Mouse (Mus musculus) adrenal gland, adult 10 weeks (tissue): ENCODE results near the gene Olfr847. TPM values are rescaled to one million over a fixed set of nuclear protein-coding genes. Genes with fewer than 3 reads are reported as not detected.

Experiments used
- polyA plus RNA-seq: library from polyadenylated mRNA; stranded (reverse); fragments of 350-450 nt; fragmentation: Illumina TruSeq; extraction: RNeasy Lipid Tissue Mini Kit (QIAGEN cat#74804); gene quantifications from one replicate; pipeline ENCODE4 v1.2.3, GENCODE M21; 2014; ENCODE audit warnings: low read depth, low replicate concordance

The Olfr847 gene
- polyA plus RNA-seq, result not detected

GRCm38 (mm10) chr9:19378569-19378968 lies at the start of gene Olfr847:
Olfr847 (minus strand) TSS chr9:19378669.

GRCm38 (mm10) chr9:19363905-19364304 lies 14.6 kb downstream of the Olfr847 start, which contains the start of gene Olfr846:
Olfr846 (minus strand) TSS chr9:19364005.

GRCm38 (mm10) chr9:19336157-19336556 lies 42.3 kb downstream of the Olfr847 start, which contains the start of gene Olfr845:
Olfr845 (plus strand) TSS chr9:19336457.

Other genes starting within 250 kb of the Olfr847 start
- gene Olfr837, start 242.4 kb downstream of the Olfr847 start, polyA plus RNA-seq, result not detected
- gene Olfr839-ps1, start 201.4 kb downstream of the Olfr847 start, polyA plus RNA-seq, result not detected
- gene Olfr843, start 126.7 kb downstream of the Olfr847 start, polyA plus RNA-seq, result not detected
- not detected for gene Olfr844, start 62.3 kb downstream of the Olfr847 start, polyA plus RNA-seq
- gene Olfr845, start 42.2 kb downstream of the Olfr847 start, polyA plus RNA-seq, result not detected
- not detected for gene Olfr846, start 14.7 kb downstream of the Olfr847 start, polyA plus RNA-seq
- gene Olfr849, start 61.6 kb upstream of the Olfr847 start, polyA plus RNA-seq, result not detected
- gene Olfr850, start 99.6 kb upstream of the Olfr847 start, polyA plus RNA-seq, result not detected
- gene Olfr851, start 114.6 kb upstream of the Olfr847 start, polyA plus RNA-seq, result not detected
- gene Olfr853, start 162.4 kb upstream of the Olfr847 start, polyA plus RNA-seq, result not detected
- not detected for gene Olfr854, start 188.7 kb upstream of the Olfr847 start, polyA plus RNA-seq
- gene Olfr855, start 203.9 kb upstream of the Olfr847 start, polyA plus RNA-seq, result not detected
- 35.9 TPM for gene Zfp317, start 243.4 kb upstream of the Olfr847 start, polyA plus RNA-seq